Mouse (Mus musculus): ENCODE results near the gene Slc25a39.

The Slc25a39 gene

GRCm38 (mm10) chr11:102435754-102436470, 28.2 kb upstream of the Slc25a39 start:
- DNase-seq, result peak; percentile 21

- peak; percentile 9 for DNase-seq
Observed at GRCm38 (mm10) chr11:102434816-102435705, 27.3 kb upstream of the Slc25a39 start.

GRCm38 (mm10) chr11:102434406-102434805, 26.7 kb upstream of the Slc25a39 start:
- DNase-seq, result peak; percentile 89

GRCm38 (mm10) chr11:102433866-102434265, 26.1 kb upstream of the Slc25a39 start:
- DNase-seq, result no peak

GRCm38 (mm10) chr11:102432896-102433295, 25.1 kb upstream of the Slc25a39 start:
- DNase-seq, result no peak

- DNase-seq, result no peak
Observed at GRCm38 (mm10) chr11:102432115-102432843, 24.5 kb upstream of the Slc25a39 start.

- no peak for DNase-seq
Observed at GRCm38 (mm10) chr11:102431728-102432114, 24.0 kb upstream of the Slc25a39 start.

GRCm38 (mm10) chr11:102431018-102431645, 23.4 kb upstream of the Slc25a39 start:
- peak; percentile 84 for DNase-seq

GRCm38 (mm10) chr11:102430121-102431017, 22.6 kb upstream of the Slc25a39 start, which contains the start of gene Grn:
Grn (plus strand) TSS chr11:102430315.
- DNase-seq, result peak; percentile 95

GRCm38 (mm10) chr11:102429551-102429950, 21.8 kb upstream of the Slc25a39 start:
- DNase-seq, result no peak

- no peak for DNase-seq
Observed at GRCm38 (mm10) chr11:102428981-102429540, 21.3 kb upstream of the Slc25a39 start.

GRCm38 (mm10) chr11:102425555-102426316, 18.0 kb upstream of the Slc25a39 start:
- no peak for DNase-seq

GRCm38 (mm10) chr11:102424666-102425065, 16.9 kb upstream of the Slc25a39 start:
- no peak for DNase-seq

GRCm38 (mm10) chr11:102421559-102421958, 13.8 kb upstream of the Slc25a39 start:
- no peak for DNase-seq

- no peak for DNase-seq
Observed at GRCm38 (mm10) chr11:102418887-102419286, 11.1 kb upstream of the Slc25a39 start.

- no peak for DNase-seq
Observed at GRCm38 (mm10) chr11:102417160-102417559, 9.4 kb upstream of the Slc25a39 start.

GRCm38 (mm10) chr11:102415034-102415802, 7.5 kb upstream of the Slc25a39 start:
- no peak for DNase-seq

GRCm38 (mm10) chr11:102413059-102413458, 5.3 kb upstream of the Slc25a39 start:
- DNase-seq, result no peak

- DNase-seq, result peak; percentile 88
Observed at GRCm38 (mm10) chr11:102411704-102412103, 4.0 kb upstream of the Slc25a39 start.

- no peak for DNase-seq
Observed at GRCm38 (mm10) chr11:102411061-102411460, 3.3 kb upstream of the Slc25a39 start.

All from right cerebral cortex, adult 18-20 months (tissue).